Mouse (Mus musculus): ENCODE measurements around the gene Platr25. TPM values are rescaled to one million over a fixed set of nuclear protein-coding genes. Genes with fewer than 3 reads are reported as not detected.
A peak's percentile ranks its signal among the peaks of the same experiment; 100 is the strongest.
"Not testable (repeated sequence)": the region's sequence is repeated elsewhere in the genome, so short reads cannot be mapped to it uniquely, and the experiment has no call there.

Platr25 gene
- polyA plus RNA-seq, 1 experiment from 2014 or later, result 40.3 TPM

GRCm38 (mm10) chr13:62684608-62685286 lies 75.8 kb downstream of the Platr25 start:
- H3K9me3 ChIP-seq (ENCODE audit: control insufficient read depth, low read length); H3K36me3 ChIP-seq (ENCODE audit: control insufficient read depth, insufficient read depth); H3K27me3 ChIP-seq (replicated peaks; ENCODE audit: control insufficient read depth, insufficient read depth, low read length); H3K4me1 ChIP-seq (replicated peaks; ENCODE audit: control insufficient read depth, insufficient read depth, low read length): not testable (repeated sequence)
- ATAC-seq, result peak; percentile 100
- H3K4me2 ChIP-seq (ENCODE audit: low read length), result peak overlapping the region; percentile 56
- H3K9ac ChIP-seq (replicated peaks; ENCODE audit: low read depth, low read length), result peak overlapping the region; percentile 57
- 0 out of 2 replicates have a peak overlapping the region, but pooled peaks have one; percentile 50 for H3K27ac ChIP-seq (ENCODE audit: low read length)
- WGBS, result 1% methylated on average over 15 of the region's 20 CpGs
- H3K4me3 ChIP-seq (replicated peaks; ENCODE audit: low read length), result peak overlapping the region; percentile 51

GRCm38 (mm10) chr13:62653369-62653743 lies 107.2 kb downstream of the Platr25 start:
- H3K4me1 ChIP-seq (replicated peaks; ENCODE audit: control insufficient read depth, insufficient read depth, low read length), result no peaks in the 10 kb centered on the region
- H3K27me3 ChIP-seq (replicated peaks; ENCODE audit: control insufficient read depth, insufficient read depth, low read length), result no peaks in the 10 kb centered on the region
- no peak overlapping the region for H3K27ac ChIP-seq (ENCODE audit: low read length)
- H3K9ac ChIP-seq (replicated peaks; ENCODE audit: low read depth, low read length), result peak overlapping the region; percentile 44; the same call in 1 of the 2 replicates
- no peaks in the 10 kb centered on the region for H3K36me3 ChIP-seq (ENCODE audit: control insufficient read depth, insufficient read depth)
- ATAC-seq, result peak; percentile 90
- H3K4me2 ChIP-seq (ENCODE audit: low read length), result peak overlapping the region; percentile 62
- peaks cover 3% of the 10 kb centered on the region; the same call in 1 of the 2 replicates for H3K9me3 ChIP-seq (ENCODE audit: control insufficient read depth, low read length)
- peak overlapping the region; percentile 61 for H3K4me3 ChIP-seq (replicated peaks; ENCODE audit: low read length)
- 19% methylated on average over 8 of the region's 8 CpGs for WGBS

GRCm38 (mm10) chr13:62652681-62653368 lies 107.7 kb downstream of the Platr25 start:
- under 1% methylated on average over 16 of the region's 16 CpGs for WGBS
- Histone ChIP-seq H3K4me2 (ENCODE audit: low read length) (peak overlapping the region; percentile 62), H3K9ac (replicated peaks; ENCODE audit: low read depth, low read length) (peak overlapping the region; percentile 61), H3K4me3 (replicated peaks; ENCODE audit: low read length) (peak overlapping the region; percentile 61)
- peak; percentile 100 for ATAC-seq
- H3K4me1 ChIP-seq (replicated peaks; ENCODE audit: control insufficient read depth, insufficient read depth, low read length); H3K27ac ChIP-seq (ENCODE audit: low read length); H3K36me3 ChIP-seq (ENCODE audit: control insufficient read depth, insufficient read depth); H3K9me3 ChIP-seq (ENCODE audit: control insufficient read depth, low read length); H3K27me3 ChIP-seq (replicated peaks; ENCODE audit: control insufficient read depth, insufficient read depth, low read length): not testable (repeated sequence)

- 34% methylated on average over 1 of the region's 1 CpGs for WGBS
- not testable (repeated sequence) for H3K4me1 ChIP-seq (replicated peaks; ENCODE audit: control insufficient read depth, insufficient read depth, low read length); ATAC-seq; H3K27me3 ChIP-seq (replicated peaks; ENCODE audit: control insufficient read depth, insufficient read depth, low read length); H3K27ac ChIP-seq (ENCODE audit: low read length); H3K36me3 ChIP-seq (ENCODE audit: control insufficient read depth, insufficient read depth); H3K4me3 ChIP-seq (replicated peaks; ENCODE audit: low read length); H3K9ac ChIP-seq (replicated peaks; ENCODE audit: low read depth, low read length); H3K4me2 ChIP-seq (ENCODE audit: low read length); H3K9me3 ChIP-seq (ENCODE audit: control insufficient read depth, low read length)
Measured at GRCm38 (mm10) chr13:62627071-62627470, 133.4 kb downstream of the Platr25 start.

GRCm38 (mm10) chr13:62624277-62624665 lies 136.2 kb downstream of the Platr25 start:
- H3K4me2 ChIP-seq (ENCODE audit: low read length), result peak overlapping the region; percentile 55
- 7% methylated on average over 7 of the region's 7 CpGs for WGBS
- H3K27ac ChIP-seq (ENCODE audit: low read length); H3K36me3 ChIP-seq (ENCODE audit: control insufficient read depth, insufficient read depth); H3K27me3 ChIP-seq (replicated peaks; ENCODE audit: control insufficient read depth, insufficient read depth, low read length); H3K4me1 ChIP-seq (replicated peaks; ENCODE audit: control insufficient read depth, insufficient read depth, low read length); H3K9me3 ChIP-seq (ENCODE audit: control insufficient read depth, low read length): not testable (repeated sequence)
- peak overlapping the region; percentile 53 for H3K4me3 ChIP-seq (replicated peaks; ENCODE audit: low read length)
- H3K9ac ChIP-seq (replicated peaks; ENCODE audit: low read depth, low read length), result peak overlapping the region; percentile 63
- ATAC-seq, result peak; percentile 77

GRCm38 (mm10) chr13:62623577-62624276 lies 136.8 kb downstream of the Platr25 start, which contains the start of gene 6720489N17Rik:
TSS of gene 6720489N17Rik (minus strand) at chr13:62624182.
- peak; percentile 100 for ATAC-seq
- peak within 1 kb of the TSS; percentile 55 for H3K4me2 ChIP-seq (ENCODE audit: low read length)
- WGBS, result under 1% methylated on average over 15 of the region's 15 CpGs
- not testable (repeated sequence) for H3K27me3 ChIP-seq (replicated peaks; ENCODE audit: control insufficient read depth, insufficient read depth, low read length); H3K4me1 ChIP-seq (replicated peaks; ENCODE audit: control insufficient read depth, insufficient read depth, low read length); H3K27ac ChIP-seq (ENCODE audit: low read length); H3K36me3 ChIP-seq (ENCODE audit: control insufficient read depth, insufficient read depth); H3K9me3 ChIP-seq (ENCODE audit: control insufficient read depth, low read length)
- H3K4me3 ChIP-seq (replicated peaks; ENCODE audit: low read length), result peak within 1 kb of the TSS; percentile 53
- peak within 1 kb of the TSS; percentile 63 for H3K9ac ChIP-seq (replicated peaks; ENCODE audit: low read depth, low read length)

MicroRNA genes within 50 kb of the gene (microRNA counts, 519-probe panel; counts per million panel counts)
- microRNA mmu-miR-713, result 532 counts per million, percentile 2 among the panel's probes with 10 or more counts

Small RNAs within 50 kb of the gene (microRNA-seq; reads per million reads assigned to microRNA genes)
- gene Gm24020 (not detected), gene Gm24588 (not detected), gene Mir713 (not detected)

Other genes starting within 250 kb of the Platr25 start
- gene Zfp935, start 202.2 kb downstream of the Platr25 start, polyA plus RNA-seq (2015; fragmentation: Nextera tagmentation; extraction: Ambion mirVana), result not detected in 2 replicates
- 14.3 and 15.0 TPM in 2 replicates for gene Zfp934, start 189.5 kb downstream of the Platr25 start, polyA plus RNA-seq (2015; fragmentation: Nextera tagmentation; extraction: Ambion mirVana)
- 12.0 and 13.3 TPM in 2 replicates for gene 6720489N17Rik, start 136.5 kb downstream of the Platr25 start, polyA plus RNA-seq (2015; fragmentation: Nextera tagmentation; extraction: Ambion mirVana)
- gene Gm5141, start 25.1 kb upstream of the Platr25 start, polyA plus RNA-seq (2015; fragmentation: Nextera tagmentation; extraction: Ambion mirVana), result 12.8 and 14.2 TPM in 2 replicates
- gene Fbp2, start 97.7 kb upstream of the Platr25 start, polyA plus RNA-seq (2015; fragmentation: Nextera tagmentation; extraction: Ambion mirVana), result 0.36 and 0.41 TPM in 2 replicates
- gene Fbp1, start 127.6 kb upstream of the Platr25 start, polyA plus RNA-seq (2015; fragmentation: Nextera tagmentation; extraction: Ambion mirVana), result 0.21 TPM in 1 of 2 replicates, not detected in the other
- 30.0 and 30.5 TPM in 2 replicates for gene 2010111I01Rik, start 204.2 kb upstream of the Platr25 start, polyA plus RNA-seq (2015; fragmentation: Nextera tagmentation; extraction: Ambion mirVana)